Comparison of ENCODE assay signal across 8 mouse cellular contexts in the genomic region with DNA sequence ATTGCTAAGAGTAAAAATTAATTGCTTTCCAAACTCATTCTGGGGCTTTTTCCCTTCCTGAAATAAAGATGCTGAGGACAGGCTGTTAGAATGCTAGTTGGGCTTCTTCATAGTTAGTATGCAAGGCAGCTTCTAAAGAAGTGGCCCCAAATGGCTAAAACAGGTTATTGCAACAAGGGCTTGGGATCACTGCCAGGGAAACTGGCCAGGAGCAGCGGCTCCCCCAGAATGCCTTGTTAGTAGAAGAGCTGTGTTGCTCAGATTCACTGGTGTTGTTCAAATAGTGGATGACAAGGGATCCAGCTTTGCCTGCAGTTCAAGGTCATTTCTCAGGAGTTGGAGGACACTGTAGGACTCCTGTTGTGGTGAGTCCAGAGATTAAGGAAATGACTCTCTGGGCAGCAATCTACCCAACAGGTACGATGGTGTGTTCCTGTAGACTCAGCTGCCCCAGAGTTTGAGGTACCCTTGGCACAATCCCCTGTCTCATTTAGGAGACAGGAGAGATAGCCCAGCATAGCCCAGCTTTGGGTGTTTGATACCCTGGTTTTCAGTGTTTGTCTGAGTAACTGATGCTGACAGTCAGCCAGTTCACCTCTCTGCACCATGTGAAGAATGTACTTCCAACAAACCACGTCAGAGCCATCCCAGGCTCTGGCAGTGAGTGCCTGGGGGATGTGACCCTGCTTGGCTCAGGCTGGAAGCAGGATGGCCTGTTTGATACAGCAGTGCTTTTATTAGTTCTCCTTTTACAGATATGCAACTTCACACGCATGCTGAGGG. TPM values are rescaled to one million over a fixed set of nuclear protein-coding genes. Genes with fewer than 3 reads are reported as not detected.
A peak's percentile ranks its signal among the peaks of the same experiment; 100 is the strongest.
DNase-seq lines count a peak whose midpoint lies in the region; ATAC-seq and TF ChIP-seq lines count a peak whose summit lies in the region.

No protein-coding gene starts in this region.

- no peak overlapping the region for H3K9ac ChIP-seq in intestine, embryonic 14.5 days (ENCODE audit: low read length)
- no peak overlapping the region for H3K9ac ChIP-seq in midbrain, embryonic 13.5 days (replicated peaks)

- H3K9me3 ChIP-seq in intestine, embryonic 14.5 days (ENCODE audit: control insufficient read depth, low read length): no peaks in the 10 kb centered on the region
- no peaks in the 10 kb centered on the region for H3K9me3 ChIP-seq in midbrain, embryonic 13.5 days

- H3K36me3 ChIP-seq in intestine, embryonic 14.5 days (ENCODE audit: control insufficient read depth, insufficient read depth, low read length): peaks cover 19% of the 10 kb centered on the region
- H3K36me3 ChIP-seq in midbrain, embryonic 13.5 days: peaks cover 17% of the 10 kb centered on the region

- WGBS in intestine, embryonic 14.5 days: 50% methylated on average over 4 of the region's 4 CpGs
- 61% methylated on average over 4 of the region's 4 CpGs for WGBS in midbrain, embryonic 13.5 days

- H3K27ac ChIP-seq in gastrocnemius, adult 2 months: 0 out of 2 replicates have a peak overlapping the region, but pooled peaks have one; percentile 13
- no peak overlapping the region for H3K27ac ChIP-seq in intestine, embryonic 14.5 days (ENCODE audit: low read depth)
- peak overlapping the region; percentile 68 for H3K27ac ChIP-seq in left cerebral cortex, adult 2 months
- H3K27ac ChIP-seq in midbrain, embryonic 13.5 days: peak overlapping the region; percentile 45; the same call in 1 of the 2 replicates

- H3K4me3 ChIP-seq in gastrocnemius, adult 2 months: peak overlapping the region; percentile 13
- peak overlapping the region; percentile 1; the same call in 1 of the 2 replicates for H3K4me3 ChIP-seq in intestine, embryonic 14.5 days (ENCODE audit: low read depth, low read length)
- peak overlapping the region; percentile 82 for H3K4me3 ChIP-seq in left cerebral cortex, adult 2 months
- 0 out of 2 replicates have a peak overlapping the region, but pooled peaks have one; percentile 15 for H3K4me3 ChIP-seq in midbrain, embryonic 13.5 days (replicated peaks)

- intact Hi-C loops in gastrocnemius, adult 2 months (cut with DNase I): loop anchor here (5.0 kb wide), 1 partner anchor 37 kb away; no protein-coding TSS in a partner anchor
- intact Hi-C loops in left cerebral cortex, adult 2 months (cut with DNase I): loop anchor here (5.0 kb wide), 1 partner anchor 112 kb away; no protein-coding TSS in a partner anchor

- peak overlapping the region; percentile 65 for H3K4me2 ChIP-seq in intestine, embryonic 14.5 days (ENCODE audit: low read length)
- H3K4me2 ChIP-seq in midbrain, embryonic 13.5 days (replicated peaks): peak overlapping the region; percentile 19

- ATAC-seq in intestine, embryonic 14.5 days (replicated peaks; ENCODE audit: low FRiP score, low TSS enrichment, low read depth): no peak
- no peak for ATAC-seq in midbrain, embryonic 13.5 days

- H3K27me3 ChIP-seq in intestine, embryonic 14.5 days (replicated peaks; ENCODE audit: control insufficient read depth, insufficient read depth, low read length): no peaks in the 10 kb centered on the region
- H3K27me3 ChIP-seq in midbrain, embryonic 13.5 days: peaks cover 9% of the 10 kb centered on the region

- peaks cover 13% of the 10 kb centered on the region; the same call in 1 of the 2 replicates for H3K4me1 ChIP-seq in intestine, embryonic 14.5 days (replicated peaks; ENCODE audit: control insufficient read depth, insufficient read depth, low read length)
- peaks cover 28% of the 10 kb centered on the region for H3K4me1 ChIP-seq in midbrain, embryonic 13.5 days (replicated peaks)

- peak; percentile 40 for DNase-seq in R1 (ENCODE audit: low read depth, low spot score)
- peak; percentile 86 for DNase-seq in cerebellum, adult 11 months
- DNase-seq in gastrocnemius, adult 2 months: peak; percentile 85
- DNase-seq in intestine, embryonic 14.5 days (ENCODE audit: low spot score): no peak
- DNase-seq in left cerebral cortex, adult 2 months (ENCODE audit: extremely low spot score in 1 of 2, low spot score in 2 of 2): peak; percentile 61 to 72
- DNase-seq in testis, postnatal 14 days (ENCODE audit: low spot score): peak; percentile 82
- DNase-seq in embryo, embryonic 10.5 days (ENCODE audit: low spot score): no peak

- TF ChIP-seq CTCF in gastrocnemius, adult 2 months (IDR thresholded peaks at IDR 0.05): peak; percentile 22; the same call in 1 of the 2 replicates
- TF ChIP-seq CTCF in left cerebral cortex, adult 2 months (IDR thresholded peaks at IDR 0.05): peak; percentile 31

RNA-seq across cellular contexts. Expression of a gene that starts 2.4 kb away (rescaled TPM):
- total RNA-seq in gastrocnemius, adult 2 months (2021): 1 to 10 TPM; 4.9 to 5.5 TPM
- polyA plus RNA-seq in intestine, embryonic 14.5 days (2014; fragmentation: Nextera tagmentation; extraction: Ambion mirVana): 69.5 and 73.6 TPM in 2 replicates
- total RNA-seq in left cerebral cortex, adult 2 months (2021): 100 to 1,000 TPM; 126 to 127 TPM
- 66.0 and 72.5 TPM in 2 replicates for polyA plus RNA-seq in midbrain, embryonic 13.5 days (2015; fragmentation: Nextera tagmentation; extraction: Ambion mirVana)

RNA-seq across cellular contexts. Expression of a gene that starts 40.1 kb away (rescaled TPM):
- total RNA-seq in gastrocnemius, adult 2 months (2021): 1 to 10 TPM; 7.4 to 8.3 TPM
- polyA plus RNA-seq in intestine, embryonic 14.5 days (2014; fragmentation: Nextera tagmentation; extraction: Ambion mirVana): 28.0 and 30.5 TPM in 2 replicates
- 10 to 100 TPM; 46.5 to 51.5 TPM for total RNA-seq in left cerebral cortex, adult 2 months (2021)
- 43.0 and 47.6 TPM in 2 replicates for polyA plus RNA-seq in midbrain, embryonic 13.5 days (2015; fragmentation: Nextera tagmentation; extraction: Ambion mirVana)

Comparison
In these comparisons a context has a peak if more than half of its experiments do, and no peak if none do; other contexts are left out.
1. DNase-seq: peak in R1 (single experiment), cerebellum, adult 11 months (single experiment), gastrocnemius, adult 2 months (single experiment), left cerebral cortex, adult 2 months (2 of 2) and testis, postnatal 14 days (single experiment); none in intestine, embryonic 14.5 days (single experiment) and embryo, embryonic 10.5 days (single experiment).
2. H3K4me3 ChIP-seq: peak in every context shown above with its lines; median percentile 82 in left cerebral cortex, adult 2 months; 15 in midbrain, embryonic 13.5 days; 13 in gastrocnemius, adult 2 months; 1 in intestine, embryonic 14.5 days.
3. RNA of a gene that starts 2.4 kb away (total RNA-seq): 126 to 127 TPM in left cerebral cortex, adult 2 months; 4.9 to 5.5 TPM in gastrocnemius, adult 2 months; every median in the first group is over 10 times any median in the second.
4. RNA of a gene that starts 40.1 kb away (total RNA-seq): 46.5 to 51.5 TPM in left cerebral cortex, adult 2 months; 7.4 to 8.3 TPM in gastrocnemius, adult 2 months; every median in the first group is over 4 times any median in the second.